Mouse (Mus musculus) lung, adult 2 months (tissue): ENCODE results near the gene Trp53bp2.

Experiments
- CTCF ChIP-seq: fragments of 200-500 bp; IDR thresholded peaks from 2 replicates; pipeline ENCODE4 v1.5.1; 2011; ENCODE audit warnings: mild to moderate bottlenecking, low read length, control low read depth; ENCODE audit not compliant: insufficient read depth
- POLR2A ChIP-seq: fragments of 200-500 bp; IDR thresholded peaks from 2 replicates; pipeline ENCODE4 v1.6.1; 2011; ENCODE audit warnings: low read depth, mild to moderate bottlenecking, control low read depth, low read length, borderline replicate concordance; ENCODE audit errors: extremely low read depth

- no peak for TF ChIP-seq POLR2A
- TF ChIP-seq CTCF = no peak
These were observed 9.1 kb upstream of the Trp53bp2 start for GRCm38 (mm10) chr1:182399908-182400307.
